Mouse (Mus musculus): ENCODE data around the gene Ralbp1.

Ralbp1 gene

GRCm38 (mm10) chr17:65885697-65886529 is at the start of gene Ralbp1:
Ralbp1 (minus strand) TSS chr17:65885798.
- DNase-seq (ENCODE audit: low read depth, low spot score): no peak

GRCm38 (mm10) chr17:65933741-65934140 is 48.1 kb upstream of the Ralbp1 start:
- DNase-seq (ENCODE audit: low read depth, low spot score): no peak

- no peak for DNase-seq (ENCODE audit: low read depth, low spot score)
Observed at GRCm38 (mm10) chr17:65931525-65931924, 45.9 kb upstream of the Ralbp1 start.

GRCm38 (mm10) chr17:65930960-65931359 is 45.4 kb upstream of the Ralbp1 start:
- no peak for DNase-seq (ENCODE audit: low read depth, low spot score)

- DNase-seq (ENCODE audit: low read depth, low spot score): no peak
Observed at GRCm38 (mm10) chr17:65930158-65930826, 44.7 kb upstream of the Ralbp1 start.

- no peak for DNase-seq (ENCODE audit: low read depth, low spot score)
Observed at GRCm38 (mm10) chr17:65929319-65929978, 43.9 kb upstream of the Ralbp1 start.

- DNase-seq (ENCODE audit: low read depth, low spot score): no peak
Observed at GRCm38 (mm10) chr17:65927077-65927476, 41.5 kb upstream of the Ralbp1 start.

GRCm38 (mm10) chr17:65924218-65924617 is 38.6 kb upstream of the Ralbp1 start:
- no peak for DNase-seq (ENCODE audit: low read depth, low spot score)

GRCm38 (mm10) chr17:65921975-65922374 is 36.4 kb upstream of the Ralbp1 start:
- no peak for DNase-seq (ENCODE audit: low read depth, low spot score)

GRCm38 (mm10) chr17:65919235-65919634 is 33.6 kb upstream of the Ralbp1 start:
- no peak for DNase-seq (ENCODE audit: low read depth, low spot score)

GRCm38 (mm10) chr17:65916135-65916668 is 30.6 kb upstream of the Ralbp1 start:
- no peak for DNase-seq (ENCODE audit: low read depth, low spot score)

GRCm38 (mm10) chr17:65914083-65914482 is 28.5 kb upstream of the Ralbp1 start:
- DNase-seq (ENCODE audit: low read depth, low spot score): no peak

- DNase-seq (ENCODE audit: low read depth, low spot score): no peak
Observed at GRCm38 (mm10) chr17:65912202-65912601, 26.6 kb upstream of the Ralbp1 start.

GRCm38 (mm10) chr17:65911285-65912069 is 25.9 kb upstream of the Ralbp1 start:
- DNase-seq (ENCODE audit: low read depth, low spot score): no peak

GRCm38 (mm10) chr17:65908270-65908669 is 22.7 kb upstream of the Ralbp1 start:
- DNase-seq (ENCODE audit: low read depth, low spot score): no peak

- DNase-seq (ENCODE audit: low read depth, low spot score): no peak
Observed at GRCm38 (mm10) chr17:65906895-65907401, 21.4 kb upstream of the Ralbp1 start.

GRCm38 (mm10) chr17:65906313-65906894 is 20.8 kb upstream of the Ralbp1 start:
- DNase-seq (ENCODE audit: low read depth, low spot score): no peak

GRCm38 (mm10) chr17:65905241-65905640 is 19.6 kb upstream of the Ralbp1 start:
- DNase-seq (ENCODE audit: low read depth, low spot score): no peak

- no peak for DNase-seq (ENCODE audit: low read depth, low spot score)
Observed at GRCm38 (mm10) chr17:65903826-65904225, 18.2 kb upstream of the Ralbp1 start.

GRCm38 (mm10) chr17:65903011-65903410 is 17.4 kb upstream of the Ralbp1 start:
- DNase-seq (ENCODE audit: low read depth, low spot score): no peak

- DNase-seq (ENCODE audit: low read depth, low spot score): no peak
Observed at GRCm38 (mm10) chr17:65902281-65902680, 16.7 kb upstream of the Ralbp1 start.

Data from WW6 (cell line).